Mouse (Mus musculus) brown adipose tissue, adult 24 weeks (tissue): ENCODE measurements around the gene Glyctk. TPM values are rescaled to one million over a fixed set of nuclear protein-coding genes. Genes with fewer than 3 reads are reported as not detected.

ENCODE experiments used
- polyA plus RNA-seq: library from polyadenylated mRNA; stranded (reverse); fragments of >200 nt; gene quantifications from 2 replicates; pipeline ENCODE4 v1.2.4, GENCODE M21; 2012; ENCODE audit not compliant: missing spikeins, insufficient read depth, insufficient read length

The Glyctk gene
- polyA plus RNA-seq, 1 experiment: 2.2 TPM

Other genes with a start within 250 kb of the Glyctk start
- gene Col6a5, start 197.5 kb downstream of the Glyctk start, polyA plus RNA-seq: not detected in 2 replicates
- gene Col6a4, start 61.4 kb downstream of the Glyctk start, polyA plus RNA-seq: not detected in 2 replicates
- 19.7 and 20.3 TPM in 2 replicates for gene Wdr82, start 12.8 kb upstream of the Glyctk start, polyA plus RNA-seq
- 104 and 137 TPM in 2 replicates for gene Ppm1m, start 41.6 kb upstream of the Glyctk start, polyA plus RNA-seq
- 13.6 and 19.5 TPM in 2 replicates for gene Twf2, start 45.0 kb upstream of the Glyctk start, polyA plus RNA-seq
- gene Tlr9, start 64.5 kb upstream of the Glyctk start, polyA plus RNA-seq: 0.48 and 0.88 TPM in 2 replicates
- 452 and 504 TPM in 2 replicates for gene Alas1, start 90.5 kb upstream of the Glyctk start, polyA plus RNA-seq
- gene Poc1a, start 122.9 kb upstream of the Glyctk start, polyA plus RNA-seq: 9.4 and 12.7 TPM in 2 replicates
- 17.5 and 21.8 TPM in 2 replicates for gene Dusp7, start 210.5 kb upstream of the Glyctk start, polyA plus RNA-seq